Mouse (Mus musculus) left cerebral cortex, postnatal 14 days (tissue): ENCODE results near the gene Pccb. TPM values are rescaled to one million over a fixed set of nuclear protein-coding genes. Genes with fewer than 3 reads are reported as not detected.

Experiments
- DNase-seq, 2 experiments: peaks; one replicate each; pipeline ENCODE4 v3.0.0; 2021 to 2022; ENCODE audit warnings: low spot score in 2 of 2, mixed read lengths in 1 of 2
- intact Hi-C: fragments of 180-260 bp; cut with DNase I; formaldehyde crosslinking; loops from one replicate; pipeline ENCODE4 v1.15.1; 2025
- long read RNA-seq, 2 experiments: library from polyadenylated mRNA; stranded (forward); transcript quantifications; one replicate each; pipeline ENCODE4 v2.0.0; 2021
- total RNA-seq, 2 experiments: library from RNA; stranded (reverse); gene quantifications; 2 replicates each; pipeline ENCODE4 v1.2.3; 2021

Pccb gene
- 10 to 100 TPM; 46.1 to 50.8 TPM for total RNA-seq
- long read RNA-seq, experiment 1, transcript Pccb-201 (15 exons, 2,320 nt) = major isoform, 56 of 78 reads
- long read RNA-seq, experiment 1, partial matches to known transcripts = 12 of 78 reads
- long read RNA-seq, experiment 1, other reads (novel, unspliced or antisense) = 9 of 78 reads
- long read RNA-seq, experiment 2, transcript Pccb-201 (15 exons, 2,320 nt) = major isoform, 59 of 74 reads
- long read RNA-seq, experiment 2, partial matches to known transcripts = 5 of 74 reads
- long read RNA-seq, experiment 2, other reads (novel, unspliced or antisense) = 9 of 74 reads

GRCm38 (mm10) chr9:101034448-101035098 is at the start of gene Pccb:
Pccb (minus strand) TSS chr9:101034898.
- intact Hi-C loops = loop anchor here (1.0 kb wide), 1 partner anchor 40 kb away; the partner anchor contains the start of gene Msl2
- DNase-seq = peak; percentile 98 to 99

GRCm38 (mm10) chr9:101083728-101084127 is 49.0 kb upstream of the Pccb start:
- intact Hi-C loops = no loop called here

GRCm38 (mm10) chr9:101080046-101080685 is 45.5 kb upstream of the Pccb start:
- intact Hi-C loops = no loop called here
- DNase-seq = no peak

More at GRCm38 (mm10) chr9:101083728-101084127, 49.0 kb upstream of the Pccb start:
- DNase-seq = peak in 1 of 2 experiments; percentile 57

- intact Hi-C loops = loop anchor here (5.0 kb wide), 1 partner anchor 79 kb away; no protein-coding TSS in a partner anchor
- DNase-seq = no peak
Observed at GRCm38 (mm10) chr9:101078579-101078978, 43.9 kb upstream of the Pccb start.

- intact Hi-C loops = loop anchor here (5.0 kb wide), 1 partner anchor 80 kb away; no protein-coding TSS in a partner anchor
- no peak for DNase-seq
Observed at GRCm38 (mm10) chr9:101077486-101077885, 42.8 kb upstream of the Pccb start.

GRCm38 (mm10) chr9:101076095-101076875 is 41.6 kb upstream of the Pccb start:
- no peak for DNase-seq
- intact Hi-C loops = loop anchor here (5.0 kb wide), 1 partner anchor 81 kb away; no protein-coding TSS in a partner anchor

GRCm38 (mm10) chr9:101075694-101076093 is 41.0 kb upstream of the Pccb start:
- DNase-seq = no peak
- intact Hi-C loops = loop anchor here (2.0 to 5.0 kb wide), 2 partner anchors 82 to 433 kb away; no protein-coding TSS in a partner anchor

GRCm38 (mm10) chr9:101075091-101075581 is 40.4 kb upstream of the Pccb start:
- intact Hi-C loops = loop anchor here (2.0 to 5.0 kb wide), 2 partner anchors 82 to 432 kb away; no protein-coding TSS in a partner anchor
- DNase-seq = no peak

- peak; percentile 82 to 83 for DNase-seq
- intact Hi-C loops = loop anchor here (1.0 to 5.0 kb wide), 3 partner anchors 40 to 432 kb away; partner anchors contain the start of gene Pccb
Observed at GRCm38 (mm10) chr9:101074332-101075021, 39.8 kb upstream of the Pccb start.

GRCm38 (mm10) chr9:101073987-101074331 is 39.3 kb upstream of the Pccb start, which contains the start of gene Msl2:
Msl2 (plus strand) TSS chr9:101074101.
- DNase-seq = no peak
- intact Hi-C loops = loop anchor here (1.0 to 2.0 kb wide), 2 partner anchors 40 to 431 kb away; partner anchors contain the start of gene Pccb

- peak; percentile 99 for DNase-seq
- intact Hi-C loops = no loop called here
Observed at GRCm38 (mm10) chr9:101073041-101073986, 38.6 kb upstream of the Pccb start.

GRCm38 (mm10) chr9:101072506-101072905 is 37.8 kb upstream of the Pccb start:
- no peak for DNase-seq
- intact Hi-C loops = no loop called here

- intact Hi-C loops = no loop called here
- DNase-seq = no peak
Observed at GRCm38 (mm10) chr9:101069781-101070180, 35.1 kb upstream of the Pccb start.

- intact Hi-C loops = no loop called here
Observed at GRCm38 (mm10) chr9:101065076-101065602, 30.4 kb upstream of the Pccb start.

GRCm38 (mm10) chr9:101062253-101062780 is 27.6 kb upstream of the Pccb start:
- no peak for DNase-seq
- intact Hi-C loops = no loop called here

More at GRCm38 (mm10) chr9:101065076-101065602, 30.4 kb upstream of the Pccb start:
- peak; percentile 46 to 68 for DNase-seq

- DNase-seq = no peak
- intact Hi-C loops = no loop called here
Observed at GRCm38 (mm10) chr9:101061035-101061434, 26.3 kb upstream of the Pccb start.

GRCm38 (mm10) chr9:101057156-101057555 is 22.5 kb upstream of the Pccb start:
- intact Hi-C loops = no loop called here
- no peak for DNase-seq
